Mouse (Mus musculus) megakaryocyte, adult 5-6 weeks (primary cell): ENCODE data around the gene Itga8. TPM values are rescaled to one million over a fixed set of nuclear protein-coding genes. Genes with fewer than 3 reads are reported as not detected.

Source experiments
- ATAC-seq: 2 replicates; pipeline ENCODE4 v1.8.0; 2016; ENCODE audit warnings: mild to moderate bottlenecking, inconsistent platforms; ENCODE audit not compliant: poor library complexity, severe bottlenecking
- total RNA-seq, 2 experiments: library from RNA; stranded (forward) in 1 of 2; stranded (reverse) in 1 of 2; fragments of 153-499, 151-499 nt in 1 of 2; fragments of 221-1000, 200-1000 nt in 1 of 2; gene quantifications; 2 replicates each; pipeline versions ENCODE4 v1.2.3 to v1.2.4; 2015 to 2017

Itga8 gene
- total RNA-seq, 2 experiments from 2014 or later: 8.9 to 11.4 TPM

- no peak for ATAC-seq
These were observed 6.6 kb downstream of the Itga8 start for GRCm38 (mm10) chr2:12295150-12295549.

GRCm38 (mm10) chr2:12294060-12294459 lies 7.7 kb downstream of the Itga8 start:
- ATAC-seq: peak; percentile 92

GRCm38 (mm10) chr2:12293458-12293857 lies 8.3 kb downstream of the Itga8 start:
- ATAC-seq: no peak

GRCm38 (mm10) chr2:12292023-12292820 lies 9.5 kb downstream of the Itga8 start:
- peak; percentile 53; the same call in 1 of the 2 replicates for ATAC-seq

GRCm38 (mm10) chr2:12290235-12290634 lies 11.5 kb downstream of the Itga8 start:
- no peak for ATAC-seq

GRCm38 (mm10) chr2:12287831-12288230 lies 13.9 kb downstream of the Itga8 start:
- ATAC-seq: no peak

GRCm38 (mm10) chr2:12280664-12281063 lies 21.1 kb downstream of the Itga8 start:
- peak; percentile 97 for ATAC-seq

- ATAC-seq: peak; percentile 41; the same call in 1 of the 2 replicates
These were observed 22.6 kb downstream of the Itga8 start for GRCm38 (mm10) chr2:12279070-12279612.

- ATAC-seq: no peak
These were observed 44.9 kb downstream of the Itga8 start for GRCm38 (mm10) chr2:12256635-12257317.

GRCm38 (mm10) chr2:12255901-12256300 lies 45.8 kb downstream of the Itga8 start:
- no peak for ATAC-seq

- no peak for ATAC-seq
These were observed 66.4 kb downstream of the Itga8 start for GRCm38 (mm10) chr2:12235345-12235744.

- ATAC-seq: no peak
These were observed 72.0 kb downstream of the Itga8 start for GRCm38 (mm10) chr2:12229721-12230120.

- ATAC-seq: peak; percentile 88
These were observed 73.4 kb downstream of the Itga8 start for GRCm38 (mm10) chr2:12228335-12228734.

GRCm38 (mm10) chr2:12227243-12227642 lies 74.5 kb downstream of the Itga8 start:
- ATAC-seq: no peak

GRCm38 (mm10) chr2:12226367-12226766 lies 75.4 kb downstream of the Itga8 start:
- no peak for ATAC-seq

GRCm38 (mm10) chr2:12221671-12222070 lies 80.1 kb downstream of the Itga8 start:
- ATAC-seq: no peak

GRCm38 (mm10) chr2:12213464-12213790 lies 88.3 kb downstream of the Itga8 start:
- no peak for ATAC-seq

- ATAC-seq: no peak
These were observed 88.9 kb downstream of the Itga8 start for GRCm38 (mm10) chr2:12212662-12213463.

- peak; percentile 75 for ATAC-seq
These were observed 93.6 kb downstream of the Itga8 start for GRCm38 (mm10) chr2:12208142-12208541.

- ATAC-seq: peak; percentile 96
These were observed 95.4 kb downstream of the Itga8 start for GRCm38 (mm10) chr2:12206353-12206752.

GRCm38 (mm10) chr2:12205875-12206274 lies 95.8 kb downstream of the Itga8 start:
- ATAC-seq: no peak
